Mouse (Mus musculus) heart, embryonic 14.5 days (tissue): ENCODE results near the gene Fhl2. TPM values are rescaled to one million over a fixed set of nuclear protein-coding genes. Genes with fewer than 3 reads are reported as not detected.
A peak's percentile ranks its signal among the peaks of the same experiment; 100 is the strongest.

ENCODE experiments used
- ATAC-seq: fragments of 200-750 bp; cut with Nextera tagmentation; 2 replicates; pipeline ENCODE4 v1.8.0; 2017; ENCODE audit warnings: low read depth, moderate TSS enrichment; ENCODE audit not compliant: insufficient number of reproducible peaks, insufficient read depth, low FRiP score
- H3K27ac ChIP-seq, 2 experiments: fragments of 200-500 bp in 1 of 2; fragments of 300-500 bp in 1 of 2; sonication (generic) in 1 of 2; replicated peaks in 1 of 2; 2 replicates each; pipeline ENCODE4 v1.5.1; 2012 to 2014; ENCODE audit warnings: low read depth in 2 of 2, low read length in 2 of 2, control low read depth in 1 of 2, mild to moderate bottlenecking in 1 of 2, mixed read lengths in 1 of 2; ENCODE audit not compliant: control insufficient read depth in 1 of 2, insufficient read depth in 1 of 2
- H3K27me3 ChIP-seq: fragments of 300-500 bp; sonication (generic); 2 replicates; pipeline ENCODE4 v1.6.1; 2014; ENCODE audit warnings: mild to moderate bottlenecking, low read length, control low read depth; ENCODE audit not compliant: control insufficient read depth, insufficient read depth
- H3K36me3 ChIP-seq: fragments of 300-500 bp; sonication (generic); 2 replicates; pipeline ENCODE4 v1.6.1; 2014; ENCODE audit warnings: mild to moderate bottlenecking, control low read depth, low read length, mixed read lengths; ENCODE audit not compliant: control insufficient read depth, insufficient read depth
- H3K4me1 ChIP-seq, 2 experiments: fragments of 200-500 bp in 1 of 2; fragments of 300-500 bp in 1 of 2; sonication (generic) in 1 of 2; 2 replicates each; pipeline ENCODE4 v1.6.1; 2012 to 2014; ENCODE audit warnings: low read length in 2 of 2, control low read depth in 1 of 2, mixed read lengths in 1 of 2; ENCODE audit not compliant: control insufficient read depth in 2 of 2, insufficient read depth in 2 of 2
- H3K4me2 ChIP-seq: fragments of 300-500 bp; sonication (generic); 2 replicates; pipeline ENCODE4 v1.6.1; 2014; ENCODE audit warnings: mild to moderate bottlenecking, low read length
- H3K4me3 ChIP-seq, 2 experiments: fragments of 200-500 bp in 1 of 2; fragments of 300-500 bp in 1 of 2; sonication (generic) in 1 of 2; 2 replicates each; pipeline ENCODE4 v1.5.1; 2012 to 2014; ENCODE audit warnings: low read length in 2 of 2, mild to moderate bottlenecking in 2 of 2, control low read depth in 1 of 2, low read depth in 1 of 2, moderate library complexity in 1 of 2; ENCODE audit not compliant: control insufficient read depth in 1 of 2, insufficient read depth in 1 of 2
- H3K9ac ChIP-seq: fragments of 300-500 bp; sonication (generic); 2 replicates; pipeline ENCODE4 v1.6.1; 2014; ENCODE audit warnings: mild to moderate bottlenecking, low read length
- H3K9me3 ChIP-seq: fragments of 300-500 bp; sonication (generic); 2 replicates; pipeline ENCODE4 v1.6.1; 2016; ENCODE audit warnings: low read length, control low read depth; ENCODE audit not compliant: control insufficient read depth
- whole genome bisulfite sequencing: fragments of 180-500 bp; shearing (Covaris S2); extraction: QIAGEN DNeasy Blood & Tissue Kit; methylation state at CpG from one replicate; pipeline ENCODE4 v1.1.7; 2014; 5-methylcytosine and 5-hydroxymethylcytosine counted together
- polyA plus RNA-seq: library from polyadenylated mRNA; unstranded; fragments of >200 nt; fragmentation: Nextera tagmentation; extraction: Ambion mirVana; gene quantifications from 2 replicates; pipeline ENCODE4 v1.2.1, GENCODE M21; 2014

Gene Fhl2
- polyA plus RNA-seq: 358 and 365 TPM in 2 replicates

DNA sequence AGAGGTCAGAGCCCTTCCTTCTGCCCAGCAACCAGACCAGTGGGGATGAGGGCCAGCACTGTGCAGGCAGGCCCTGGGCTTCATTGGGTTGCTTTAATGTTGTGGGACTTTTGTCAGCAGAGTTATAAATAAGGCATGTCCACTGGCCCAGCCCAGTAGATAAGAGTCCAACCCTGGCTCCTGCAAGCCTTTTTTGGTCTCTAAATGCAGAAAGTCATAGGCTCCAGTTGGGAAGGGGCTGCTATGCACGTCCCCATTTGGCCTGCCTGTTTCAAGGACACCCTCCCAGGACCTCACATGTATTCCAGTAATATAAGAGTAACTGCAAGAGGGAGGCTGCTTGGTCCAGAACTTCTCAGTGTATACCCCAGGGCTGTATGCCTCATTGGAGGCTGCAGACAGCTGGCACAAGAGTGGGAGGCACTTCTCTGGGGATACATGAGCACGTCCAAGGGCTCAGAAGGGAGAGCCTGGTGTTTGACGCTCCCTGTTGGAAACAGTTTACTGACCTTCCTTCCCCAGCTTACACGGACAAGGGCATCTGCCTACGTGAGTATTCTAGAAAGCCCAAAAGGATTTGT, at the start of gene Fhl2:
TSS of gene Fhl2 (minus strand) at position 324 of the 581 bp plus-strand sequence.
- peak within 1 kb of the TSS; percentile 50 to 53 for H3K4me3 ChIP-seq
- no peaks in the 10 kb centered on the region for H3K36me3 ChIP-seq
- H3K9me3 ChIP-seq: no peaks in the 10 kb centered on the region
- H3K27ac ChIP-seq: peak within 1 kb of the TSS; percentile 95 to 96
- H3K4me1 ChIP-seq: peaks cover 9 to 13% of the 10 kb centered on the region in 2 experiments
- peak; percentile 85 for ATAC-seq
- H3K9ac ChIP-seq: peak within 1 kb of the TSS; percentile 85
- no peaks in the 10 kb centered on the region for H3K27me3 ChIP-seq
- peak within 1 kb of the TSS; percentile 63 for H3K4me2 ChIP-seq
- WGBS: 30% methylated on average over 5 of the region's 5 CpGs

DNA sequence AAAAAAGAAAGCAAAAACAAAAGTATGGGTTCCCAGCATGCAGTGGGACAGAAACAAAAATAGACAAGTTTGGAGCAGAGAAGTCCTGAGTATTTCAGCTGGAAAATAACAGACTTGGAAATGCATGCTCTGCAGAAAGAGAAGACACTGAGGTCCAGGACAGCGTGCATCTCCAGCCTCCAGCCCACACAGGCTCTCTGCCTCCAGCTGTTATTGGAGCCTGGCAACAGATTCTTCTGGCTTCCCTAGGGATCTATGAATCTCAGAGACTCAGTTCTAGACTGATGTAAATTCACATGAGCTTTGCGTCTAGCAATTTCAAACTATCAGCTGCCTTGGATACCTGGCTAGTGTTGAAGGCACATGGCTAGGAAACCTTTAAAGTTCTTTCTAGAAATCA, 48.2 kb upstream of the Fhl2 start:
- no peaks in the 10 kb centered on the region for H3K27me3 ChIP-seq
- H3K4me1 ChIP-seq: peaks cover 8 to 47% of the 10 kb centered on the region in 2 experiments
- no peak for ATAC-seq
- H3K27ac ChIP-seq: no peak overlapping the region
- H3K9me3 ChIP-seq: no peaks in the 10 kb centered on the region
- H3K4me3 ChIP-seq: no peak overlapping the region
- no peak overlapping the region for H3K9ac ChIP-seq
- no peak overlapping the region for H3K4me2 ChIP-seq
- no peaks in the 10 kb centered on the region for H3K36me3 ChIP-seq
- 84% methylated on average over 2 of the region's 2 CpGs for WGBS

GRCm38 (mm10) chr1:43241208-43241607, 44.4 kb upstream of the Fhl2 start:
- H3K4me1 ChIP-seq: peaks cover 15 to 44% of the 10 kb centered on the region in 2 experiments
- H3K9ac ChIP-seq: no peak overlapping the region
- H3K9me3 ChIP-seq: no peaks in the 10 kb centered on the region
- no peak overlapping the region for H3K4me2 ChIP-seq
- H3K36me3 ChIP-seq: no peaks in the 10 kb centered on the region
- WGBS: 82% methylated on average over 2 of the region's 2 CpGs
- H3K27ac ChIP-seq: no peak overlapping the region
- H3K4me3 ChIP-seq: no peak overlapping the region
- ATAC-seq: no peak
- no peaks in the 10 kb centered on the region for H3K27me3 ChIP-seq

DNA sequence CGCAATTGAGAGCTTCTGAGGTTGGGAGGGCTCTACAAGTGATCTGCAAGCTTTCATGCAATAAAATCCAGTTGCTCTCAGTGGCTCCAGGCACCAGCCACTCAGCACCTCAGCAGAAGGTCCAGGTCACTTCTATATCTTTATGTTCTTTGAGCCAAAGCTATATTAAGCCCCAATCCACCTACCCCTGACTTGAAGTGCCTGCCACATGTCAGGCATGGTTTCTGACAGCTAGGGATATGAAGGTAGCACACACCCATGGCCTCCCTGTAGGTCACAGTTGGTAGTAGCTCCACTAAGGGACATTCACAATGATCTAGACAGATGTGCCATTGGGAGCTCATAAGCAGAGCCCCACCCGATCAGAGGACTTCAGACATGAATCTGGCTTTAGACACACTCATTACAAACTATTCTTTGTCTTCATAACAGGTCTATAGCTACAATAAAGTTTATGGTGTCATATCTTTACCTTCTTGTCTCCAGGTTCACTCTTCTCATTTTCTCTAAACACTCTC, 43.1 kb upstream of the Fhl2 start:
- H3K27ac ChIP-seq: peak overlapping the region; percentile 33 to 78; a peak in 3 of 4 replicates
- H3K9ac ChIP-seq: no peak overlapping the region
- peak; percentile 88 for ATAC-seq
- no peaks in the 10 kb centered on the region for H3K36me3 ChIP-seq
- no peaks in the 10 kb centered on the region for H3K9me3 ChIP-seq
- H3K4me2 ChIP-seq: peak overlapping the region; percentile 24; the same call in 1 of the 2 replicates
- H3K4me3 ChIP-seq: no peak overlapping the region
- peaks cover 18 to 49% of the 10 kb centered on the region in 2 experiments for H3K4me1 ChIP-seq
- H3K27me3 ChIP-seq: no peaks in the 10 kb centered on the region
- WGBS: 39% methylated on average over 2 of the region's 2 CpGs

GRCm38 (mm10) chr1:43238471-43238870, 41.7 kb upstream of the Fhl2 start:
- Histone ChIP-seq H3K27ac (peak overlapping the region; percentile 57 to 78), H3K36me3 (no peaks in the 10 kb centered on the region), H3K27me3 (no peaks in the 10 kb centered on the region), H3K4me3 (no peak overlapping the region), H3K4me1 (peaks cover 18 to 47% of the 10 kb centered on the region in 2 experiments), H3K9ac (no peak overlapping the region), H3K9me3 (no peaks in the 10 kb centered on the region), H3K4me2 (peak overlapping the region; percentile 16; the same call in 1 of the 2 replicates)
- ATAC-seq: no peak
- WGBS: 33% methylated on average over 2 of the region's 2 CpGs

GRCm38 (mm10) chr1:43237360-43238235, 40.8 kb upstream of the Fhl2 start:
- 90% methylated on average over 3 of the region's 3 CpGs for WGBS
- Histone ChIP-seq H3K9me3 (no peaks in the 10 kb centered on the region), H3K4me3 (no peak overlapping the region), H3K9ac (no peak overlapping the region), H3K36me3 (no peaks in the 10 kb centered on the region), H3K27me3 (no peaks in the 10 kb centered on the region), H3K4me1 (peaks cover 18 to 47% of the 10 kb centered on the region in 2 experiments), H3K4me2 (no peak overlapping the region), H3K27ac (no peak overlapping the region; a peak in 1 of 4 replicates)
- ATAC-seq: no peak

GRCm38 (mm10) chr1:43225531-43226151, 28.9 kb upstream of the Fhl2 start:
- Histone ChIP-seq H3K27ac (peak overlapping the region; percentile 31 to 45; a peak in 2 of 4 replicates), H3K4me2 (no peak overlapping the region), H3K9ac (no peak overlapping the region), H3K27me3 (no peaks in the 10 kb centered on the region), H3K36me3 (no peaks in the 10 kb centered on the region), H3K9me3 (no peaks in the 10 kb centered on the region), H3K4me1 (peaks cover 5 to 14% of the 10 kb centered on the region in 2 experiments), H3K4me3 (no peak overlapping the region)
- 52% methylated on average over 8 of the region's 8 CpGs for WGBS
- ATAC-seq: no peak
